Mouse (Mus musculus): ENCODE data around the gene Apbb2. TPM values are rescaled to one million over a fixed set of nuclear protein-coding genes. Genes with fewer than 3 reads are reported as not detected.
A peak's percentile ranks its signal among the peaks of the same experiment; 100 is the strongest.

Gene Apbb2
- polyA plus RNA-seq, 1 experiment, result 22.6 TPM

GRCm38 (mm10) chr5:66473599-66473998, 145.0 kb downstream of the Apbb2 start:
- peaks cover 2% of the 10 kb centered on the region for H3K79me3 ChIP-seq (ENCODE audit: low read depth)
- no peak overlapping the region for H3K4me3 ChIP-seq (ENCODE audit: insufficient read depth, poor library complexity, severe bottlenecking)
- no peak for TF ChIP-seq CTCF (IDR thresholded peaks at IDR 0.05; ENCODE audit: control insufficient read depth, insufficient read depth, insufficient read length)
- TF ChIP-seq FOSL1 (IDR thresholded peaks at IDR 0.05; ENCODE audit: insufficient read depth, low read length, poor library complexity, severe bottlenecking), result no peak
- no peak for TF ChIP-seq MYOG (IDR thresholded peaks at IDR 0.05; ENCODE audit: control insufficient read depth, extremely low read depth, insufficient read length)
- TF ChIP-seq USF1 (IDR thresholded peaks at IDR 0.05; ENCODE audit: low read depth), result no peak
- TF ChIP-seq MAX (IDR thresholded peaks at IDR 0.05), result no peak
- TF ChIP-seq MYOD1 (IDR thresholded peaks at IDR 0.05; ENCODE audit: control insufficient read depth, insufficient read length, low read depth), result no peak
- no peak for TF ChIP-seq CEBPB (IDR thresholded peaks at IDR 0.05; ENCODE audit: low read depth)
- H3K27me3 ChIP-seq (ENCODE audit: control insufficient read depth, insufficient read depth, insufficient read length), result no peaks in the 10 kb centered on the region
- H3K36me3 ChIP-seq (ENCODE audit: control insufficient read depth, insufficient read depth), result peaks cover 22% of the 10 kb centered on the region
- no peak overlapping the region for H3ac ChIP-seq (ENCODE audit: control insufficient read depth, insufficient read length, low read depth)
- H3K79me2 ChIP-seq (ENCODE audit: control insufficient read depth, insufficient read depth), result peaks cover 6% of the 10 kb centered on the region

DNA sequence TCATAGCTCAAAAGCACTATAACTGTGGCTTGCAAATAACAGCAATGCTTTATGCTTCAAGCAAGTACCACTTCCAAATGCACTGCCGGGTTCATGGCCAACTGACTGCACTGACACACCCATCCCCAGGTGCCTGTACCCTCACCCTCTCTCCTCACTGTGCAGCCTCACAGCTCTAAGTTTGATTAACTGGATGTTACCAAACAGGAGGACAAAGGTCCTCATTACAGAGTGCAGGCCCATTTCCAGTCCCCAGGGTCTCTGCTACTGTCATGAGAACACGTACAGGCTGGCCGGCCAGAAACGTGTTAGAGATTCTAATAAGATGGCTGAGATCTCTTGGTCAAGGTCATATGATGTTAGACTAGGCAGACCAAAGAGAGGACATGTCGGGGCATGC, 147.7 kb downstream of the Apbb2 start:
- peaks cover 6% of the 10 kb centered on the region for H3K79me2 ChIP-seq (ENCODE audit: control insufficient read depth, insufficient read depth)

DNA sequence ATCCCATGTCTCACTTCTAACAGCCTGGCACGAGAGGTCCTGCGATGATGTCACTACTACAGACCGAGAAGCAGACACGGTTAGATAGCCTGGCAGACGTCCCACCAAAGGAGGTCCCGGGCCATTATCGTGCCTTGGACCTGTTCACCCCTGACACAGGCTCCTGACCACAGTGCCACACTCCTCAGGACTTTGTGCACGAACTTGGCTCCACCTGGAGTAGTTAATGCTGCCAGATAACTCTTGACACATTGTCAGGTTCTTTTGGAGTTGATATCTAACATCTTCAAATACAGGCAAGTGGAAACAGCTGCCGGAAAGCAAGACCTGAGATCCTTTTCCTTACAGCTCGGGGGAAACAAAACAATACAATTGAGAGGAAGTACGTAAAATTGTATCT, 148.9 kb downstream of the Apbb2 start:
- H3ac ChIP-seq (ENCODE audit: control insufficient read depth, insufficient read length, low read depth), result no peak overlapping the region
- H3K79me3 ChIP-seq (ENCODE audit: low read depth), result no peaks in the 10 kb centered on the region
- peaks cover 6% of the 10 kb centered on the region for H3K79me2 ChIP-seq (ENCODE audit: control insufficient read depth, insufficient read depth)
- H3K36me3 ChIP-seq (ENCODE audit: control insufficient read depth, insufficient read depth), result peaks cover 9% of the 10 kb centered on the region
- no peaks in the 10 kb centered on the region for H3K27me3 ChIP-seq (ENCODE audit: control insufficient read depth, insufficient read depth, insufficient read length)
- no peak overlapping the region for H3K4me3 ChIP-seq (ENCODE audit: insufficient read depth, poor library complexity, severe bottlenecking)
- TF ChIP-seq MYOD1 (IDR thresholded peaks at IDR 0.05; ENCODE audit: control insufficient read depth, insufficient read length, low read depth), result no peak
- no peak for TF ChIP-seq USF1 (IDR thresholded peaks at IDR 0.05; ENCODE audit: low read depth)
- no peak for TF ChIP-seq CTCF (IDR thresholded peaks at IDR 0.05; ENCODE audit: control insufficient read depth, insufficient read depth, insufficient read length)
- no peak for TF ChIP-seq MYOG (IDR thresholded peaks at IDR 0.05; ENCODE audit: control insufficient read depth, extremely low read depth, insufficient read length)
- no peak for TF ChIP-seq MAX (IDR thresholded peaks at IDR 0.05)
- no peak for TF ChIP-seq CEBPB (IDR thresholded peaks at IDR 0.05; ENCODE audit: low read depth)
- no peak for TF ChIP-seq FOSL1 (IDR thresholded peaks at IDR 0.05; ENCODE audit: insufficient read depth, low read length, poor library complexity, severe bottlenecking)

More for the DNA sequence above, 147.7 kb downstream of the Apbb2 start:
- H3K36me3 ChIP-seq (ENCODE audit: control insufficient read depth, insufficient read depth), result peaks cover 14% of the 10 kb centered on the region
- H3ac ChIP-seq (ENCODE audit: control insufficient read depth, insufficient read length, low read depth), result no peak overlapping the region
- no peak for TF ChIP-seq CTCF (IDR thresholded peaks at IDR 0.05; ENCODE audit: control insufficient read depth, insufficient read depth, insufficient read length)
- no peak for TF ChIP-seq MAX (IDR thresholded peaks at IDR 0.05)
- no peak for TF ChIP-seq USF1 (IDR thresholded peaks at IDR 0.05; ENCODE audit: low read depth)
- no peak for TF ChIP-seq CEBPB (IDR thresholded peaks at IDR 0.05; ENCODE audit: low read depth)
- no peak for TF ChIP-seq MYOD1 (IDR thresholded peaks at IDR 0.05; ENCODE audit: control insufficient read depth, insufficient read length, low read depth)
- TF ChIP-seq MYOG (IDR thresholded peaks at IDR 0.05; ENCODE audit: control insufficient read depth, extremely low read depth, insufficient read length), result no peak
- no peak for TF ChIP-seq FOSL1 (IDR thresholded peaks at IDR 0.05; ENCODE audit: insufficient read depth, low read length, poor library complexity, severe bottlenecking)
- no peaks in the 10 kb centered on the region for H3K27me3 ChIP-seq (ENCODE audit: control insufficient read depth, insufficient read depth, insufficient read length)
- H3K79me3 ChIP-seq (ENCODE audit: low read depth), result no peaks in the 10 kb centered on the region
- no peak overlapping the region for H3K4me3 ChIP-seq (ENCODE audit: insufficient read depth, poor library complexity, severe bottlenecking)

- Histone ChIP-seq H3K4me3 (ENCODE audit: insufficient read depth, poor library complexity, severe bottlenecking) (no peak overlapping the region), H3K79me2 (ENCODE audit: control insufficient read depth, insufficient read depth) (peaks cover 6% of the 10 kb centered on the region), H3K27me3 (ENCODE audit: control insufficient read depth, insufficient read depth, insufficient read length) (no peaks in the 10 kb centered on the region), H3K79me3 (ENCODE audit: low read depth) (no peaks in the 10 kb centered on the region), H3ac (ENCODE audit: control insufficient read depth, insufficient read length, low read depth) (no peak overlapping the region), H3K36me3 (ENCODE audit: control insufficient read depth, insufficient read depth) (peaks cover 3% of the 10 kb centered on the region)
- TF ChIP-seq FOSL1 (IDR thresholded peaks at IDR 0.05; ENCODE audit: insufficient read depth, low read length, poor library complexity, severe bottlenecking) (peak; percentile 3), CEBPB (IDR thresholded peaks at IDR 0.05; ENCODE audit: low read depth) (no peak)
Measured at GRCm38 (mm10) chr5:66468331-66469001, 150.1 kb downstream of the Apbb2 start.

DNA sequence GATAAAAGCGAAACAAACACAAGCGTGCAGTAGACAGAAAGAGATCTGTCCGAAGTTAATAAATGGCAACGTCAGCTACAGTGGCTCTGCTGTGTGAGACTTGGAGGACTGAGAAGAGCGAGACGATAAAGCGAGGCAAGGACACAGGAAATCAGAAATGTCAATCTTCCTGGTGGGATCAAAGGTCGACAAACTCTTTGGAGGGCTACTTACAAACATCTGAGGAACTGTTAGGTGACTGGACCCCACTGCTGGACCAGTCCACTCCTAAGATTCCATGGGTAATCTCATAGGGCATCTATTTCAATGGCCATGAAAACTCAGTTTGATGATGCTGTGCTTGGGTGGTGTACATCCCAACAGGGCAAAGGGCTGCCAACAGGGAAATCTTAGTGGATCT, 155.9 kb downstream of the Apbb2 start:
- H3K27me3 ChIP-seq (ENCODE audit: control insufficient read depth, insufficient read depth, insufficient read length), result no peaks in the 10 kb centered on the region
- peaks cover 12% of the 10 kb centered on the region for H3K79me2 ChIP-seq (ENCODE audit: control insufficient read depth, insufficient read depth)
- peaks cover 2% of the 10 kb centered on the region for H3K79me3 ChIP-seq (ENCODE audit: low read depth)
- H3K4me3 ChIP-seq (ENCODE audit: insufficient read depth, poor library complexity, severe bottlenecking), result no peak overlapping the region
- peaks cover 32% of the 10 kb centered on the region for H3K36me3 ChIP-seq (ENCODE audit: control insufficient read depth, insufficient read depth)
- TF ChIP-seq MAX (IDR thresholded peaks at IDR 0.05) (no peak), MYOD1 (IDR thresholded peaks at IDR 0.05; ENCODE audit: control insufficient read depth, insufficient read length, low read depth) (no peak)
- H3ac ChIP-seq (ENCODE audit: control insufficient read depth, insufficient read length, low read depth), result no peak overlapping the region

DNA sequence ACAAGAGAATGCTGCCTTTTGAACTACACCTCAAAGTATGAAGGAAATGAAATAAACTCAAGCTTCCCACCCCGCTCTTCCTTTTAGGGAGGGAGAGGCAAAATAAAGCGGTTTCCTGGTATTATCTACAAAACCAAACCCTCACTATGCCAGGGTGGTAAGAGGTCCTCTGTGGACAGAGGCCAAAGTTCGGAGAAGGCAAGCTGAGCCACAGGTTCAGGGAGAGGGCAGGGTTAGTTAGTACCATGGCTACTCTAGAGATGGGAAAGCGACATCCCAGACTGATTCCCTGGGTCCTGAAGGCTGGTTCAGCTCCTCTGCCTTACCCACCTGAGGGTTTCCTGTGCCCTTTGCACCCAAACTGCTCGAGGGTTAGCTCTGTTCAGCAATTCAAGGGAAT, 159.7 kb downstream of the Apbb2 start:
- TF ChIP-seq MYOD1 (IDR thresholded peaks at IDR 0.05; ENCODE audit: control insufficient read depth, insufficient read length, low read depth) (no peak), MYOG (IDR thresholded peaks at IDR 0.05; ENCODE audit: control insufficient read depth, extremely low read depth, insufficient read length) (no peak)
- Histone ChIP-seq H3K79me3 (ENCODE audit: low read depth) (peaks cover 4% of the 10 kb centered on the region), H3K4me3 (ENCODE audit: insufficient read depth, poor library complexity, severe bottlenecking) (no peak overlapping the region), H3K27me3 (ENCODE audit: control insufficient read depth, insufficient read depth, insufficient read length) (no peaks in the 10 kb centered on the region), H3K79me2 (ENCODE audit: control insufficient read depth, insufficient read depth) (peaks cover 25% of the 10 kb centered on the region), H3K36me3 (ENCODE audit: control insufficient read depth, insufficient read depth) (peaks cover 31% of the 10 kb centered on the region), H3ac (ENCODE audit: control insufficient read depth, insufficient read length, low read depth) (no peak overlapping the region)
